Mouse (Mus musculus) embryonic facial prominence, embryonic 15.5 days (tissue): Measurements from ENCODE around the gene Cpne9. TPM values are rescaled to one million over a fixed set of nuclear protein-coding genes. Genes with fewer than 3 reads are reported as not detected.
"Not testable (repeated sequence)": the region's sequence is repeated elsewhere in the genome, so short reads cannot be mapped to it uniquely, and the experiment has no call there.

ENCODE experiments used
- ATAC-seq: fragments of 200-750 bp; cut with Nextera tagmentation; 2 replicates; pipeline ENCODE4 v1.8.0; 2017; ENCODE audit warnings: low read depth, moderate TSS enrichment; ENCODE audit not compliant: insufficient number of reproducible peaks, low FRiP score, low TSS enrichment
- H3K27ac ChIP-seq: fragments of 300-500 bp; sonication (generic); replicated peaks from 2 replicates; pipeline ENCODE4 v1.5.1; 2015; ENCODE audit warnings: mild to moderate bottlenecking, inconsistent platforms
- H3K27me3 ChIP-seq: fragments of 300-500 bp; sonication (generic); 2 replicates; pipeline ENCODE4 v1.6.1; 2015; ENCODE audit warnings: inconsistent platforms
- H3K36me3 ChIP-seq: fragments of 300-500 bp; sonication (generic); 2 replicates; pipeline ENCODE4 v1.6.1; 2015; ENCODE audit warnings: mild to moderate bottlenecking, inconsistent platforms
- H3K4me1 ChIP-seq: fragments of 300-500 bp; sonication (generic); 2 replicates; pipeline ENCODE4 v1.6.1; 2015; ENCODE audit warnings: inconsistent platforms
- H3K4me2 ChIP-seq: fragments of 300-500 bp; sonication (generic); replicated peaks from 2 replicates; pipeline ENCODE4 v1.6.1; 2015; ENCODE audit warnings: mild to moderate bottlenecking, inconsistent platforms
- H3K4me3 ChIP-seq: fragments of 300-500 bp; sonication (generic); replicated peaks from 2 replicates; pipeline ENCODE4 v1.5.1; 2015; ENCODE audit warnings: mild to moderate bottlenecking, inconsistent platforms
- H3K9ac ChIP-seq: fragments of 300-500 bp; sonication (generic); 2 replicates; pipeline ENCODE4 v1.6.1; 2015; ENCODE audit warnings: inconsistent platforms
- H3K9me3 ChIP-seq: fragments of 300-500 bp; sonication (generic); replicated peaks from 2 replicates; pipeline ENCODE4 v1.6.1; 2016; ENCODE audit warnings: inconsistent platforms
- WGBS: fragments of 180-500 bp; shearing (Covaris S2); methylation state at CpG from one replicate; pipeline ENCODE4 v1.1.7; 2015; 5-methylcytosine and 5-hydroxymethylcytosine counted together
- polyA plus RNA-seq: library from polyadenylated mRNA; unstranded; fragments of >200 nt; fragmentation: Nextera tagmentation; extraction: Ambion mirVana; gene quantifications from 2 replicates; pipeline ENCODE4 v1.2.1, GENCODE M21; 2015

Gene Cpne9
- polyA plus RNA-seq, 1 experiment from 2014 or later: 0.21 TPM

GRCm38 (mm10) chr6:113326533-113327315, 44.6 kb downstream of the Cpne9 start, which contains the start of gene Ogg1:
TSS of gene Ogg1 (plus strand) at chr6:113326972.
- under 1% methylated on average over 52 of the region's 52 CpGs for WGBS
- no peaks in the 10 kb centered on the region for H3K9me3 ChIP-seq
- peak; percentile 98 for ATAC-seq
- peak within 1 kb of the TSS; percentile 78 for H3K9ac ChIP-seq
- H3K27ac ChIP-seq: peak within 1 kb of the TSS; percentile 93
- no peaks in the 10 kb centered on the region for H3K27me3 ChIP-seq
- H3K4me1 ChIP-seq: peaks cover 15% of the 10 kb centered on the region; the same call in 1 of the 2 replicates
- peaks cover 51% of the 10 kb centered on the region for H3K36me3 ChIP-seq
- H3K4me2 ChIP-seq: peak within 1 kb of the TSS; percentile 88
- H3K4me3 ChIP-seq: peak within 1 kb of the TSS; percentile 63

GRCm38 (mm10) chr6:113329396-113329795, 47.3 kb downstream of the Cpne9 start:
- H3K36me3 ChIP-seq: peaks cover 41% of the 10 kb centered on the region
- no peaks in the 10 kb centered on the region for H3K27me3 ChIP-seq
- H3K4me1 ChIP-seq: peaks cover 19% of the 10 kb centered on the region; the same call in 1 of the 2 replicates
- no peak overlapping the region for H3K27ac ChIP-seq
- H3K9me3 ChIP-seq: no peaks in the 10 kb centered on the region
- no peak overlapping the region for H3K4me2 ChIP-seq
- 90% methylated on average over 1 of the region's 1 CpGs for WGBS
- ATAC-seq: no peak
- no peak overlapping the region for H3K9ac ChIP-seq
- no peak overlapping the region for H3K4me3 ChIP-seq

GRCm38 (mm10) chr6:113330547-113330946, 48.4 kb downstream of the Cpne9 start:
- Histone ChIP-seq H3K4me3 (no peak overlapping the region), H3K36me3 (peaks cover 47% of the 10 kb centered on the region), H3K4me2 (no peak overlapping the region), H3K4me1 (peaks cover 16% of the 10 kb centered on the region; the same call in 1 of the 2 replicates), H3K9me3 (no peaks in the 10 kb centered on the region), H3K27ac (no peak overlapping the region), H3K27me3 (no peaks in the 10 kb centered on the region), H3K9ac (no peak overlapping the region)
- no peak for ATAC-seq
- 46% methylated on average over 2 of the region's 2 CpGs for WGBS

- Histone ChIP-seq H3K9me3 (no peaks in the 10 kb centered on the region), H3K4me3 (no peak overlapping the region), H3K27me3 (no peaks in the 10 kb centered on the region), H3K4me1 (peaks cover 8% of the 10 kb centered on the region; the same call in 1 of the 2 replicates), H3K36me3 (peaks cover 57% of the 10 kb centered on the region), H3K27ac (no peak overlapping the region), H3K9ac (no peak overlapping the region), H3K4me2 (no peak overlapping the region)
- no peak for ATAC-seq
- 92% methylated on average over 11 of the region's 11 CpGs for WGBS
Measured at GRCm38 (mm10) chr6:113331721-113332120, 49.6 kb downstream of the Cpne9 start.

- peaks cover 62% of the 10 kb centered on the region for H3K36me3 ChIP-seq
- not testable (repeated sequence) for H3K4me3 ChIP-seq, H3K9ac ChIP-seq, H3K9me3 ChIP-seq, H3K27me3 ChIP-seq, H3K27ac ChIP-seq, H3K4me2 ChIP-seq, H3K4me1 ChIP-seq, ATAC-seq
- WGBS: 71% methylated on average over 6 of the region's 6 CpGs
Measured at GRCm38 (mm10) chr6:113332734-113333133, 50.6 kb downstream of the Cpne9 start.

- Histone ChIP-seq H3K36me3 (peaks cover 68% of the 10 kb centered on the region), H3K4me1 (peaks cover 4% of the 10 kb centered on the region; the same call in 1 of the 2 replicates), H3K4me2 (no peak overlapping the region), H3K27ac (0 out of 2 replicates have a peak overlapping the region, but pooled peaks have one; percentile 22), H3K27me3 (no peaks in the 10 kb centered on the region), H3K4me3 (no peak overlapping the region), H3K9me3 (no peaks in the 10 kb centered on the region), H3K9ac (no peak overlapping the region)
- peak; percentile 44; the same call in 1 of the 2 replicates for ATAC-seq
- 80% methylated on average over 14 of the region's 14 CpGs for WGBS
Measured at GRCm38 (mm10) chr6:113333137-113333950, 51.2 kb downstream of the Cpne9 start.

- Histone ChIP-seq H3K4me2 (no peak overlapping the region), H3K27ac (no peak overlapping the region), H3K4me3 (no peak overlapping the region), H3K9ac (no peak overlapping the region), H3K4me1 (peaks cover 4% of the 10 kb centered on the region; the same call in 1 of the 2 replicates), H3K27me3 (no peaks in the 10 kb centered on the region), H3K9me3 (no peaks in the 10 kb centered on the region), H3K36me3 (peaks cover 74% of the 10 kb centered on the region)
- no peak for ATAC-seq
- 83% methylated on average over 6 of the region's 6 CpGs for WGBS
Measured at GRCm38 (mm10) chr6:113334216-113334615, 52.1 kb downstream of the Cpne9 start.

GRCm38 (mm10) chr6:113336852-113337620, 54.9 kb downstream of the Cpne9 start:
- H3K4me1 ChIP-seq: peaks cover 10% of the 10 kb centered on the region; the same call in 1 of the 2 replicates
- no peak overlapping the region for H3K27ac ChIP-seq
- peaks cover 71% of the 10 kb centered on the region for H3K36me3 ChIP-seq
- no peak for ATAC-seq
- H3K9ac ChIP-seq: no peak overlapping the region
- no peak overlapping the region for H3K4me3 ChIP-seq
- H3K4me2 ChIP-seq: no peak overlapping the region
- no peaks in the 10 kb centered on the region for H3K9me3 ChIP-seq
- no peaks in the 10 kb centered on the region for H3K27me3 ChIP-seq
- 63% methylated on average over 8 of the region's 8 CpGs for whole genome bisulfite sequencing

GRCm38 (mm10) chr6:113341574-113341973, 59.5 kb downstream of the Cpne9 start:
- ATAC-seq: no peak
- Histone ChIP-seq H3K36me3 (peaks cover 35% of the 10 kb centered on the region), H3K4me2 (no peak overlapping the region), H3K4me1 (peaks cover 26% of the 10 kb centered on the region), H3K9ac (no peak overlapping the region), H3K27me3 (no peaks in the 10 kb centered on the region), H3K4me3 (no peak overlapping the region), H3K9me3 (no peaks in the 10 kb centered on the region), H3K27ac (no peak overlapping the region)
- 84% methylated on average over 6 of the region's 6 CpGs for WGBS

- 34% methylated on average over 4 of the region's 7 CpGs for WGBS
- H3K27ac ChIP-seq: no peak overlapping the region
- H3K4me3 ChIP-seq: peak overlapping the region; percentile 64; the same call in 1 of the 2 replicates
Measured at GRCm38 (mm10) chr6:113342297-113342696, 60.2 kb downstream of the Cpne9 start.

More at GRCm38 (mm10) chr6:113342297-113342696, 60.2 kb downstream of the Cpne9 start:
- H3K4me1 ChIP-seq: peaks cover 26% of the 10 kb centered on the region
- no peaks in the 10 kb centered on the region for H3K27me3 ChIP-seq
- ATAC-seq: no peak
- H3K36me3 ChIP-seq: peaks cover 35% of the 10 kb centered on the region
- peak overlapping the region; percentile 61 for H3K4me2 ChIP-seq
- no peaks in the 10 kb centered on the region for H3K9me3 ChIP-seq
- no peak overlapping the region for H3K9ac ChIP-seq
